Mouse (Mus musculus) liver, adult 2 months (tissue): Measurements from ENCODE around the gene Unk.

ENCODE experiments used
- CTCF ChIP-seq: fragments of 200-500 bp; IDR thresholded peaks from 2 replicates; pipeline ENCODE4 v1.5.1; 2011; ENCODE audit warnings: low read depth, low read length, control low read depth
- POLR2A ChIP-seq: fragments of 200-500 bp; IDR thresholded peaks from 2 replicates; pipeline ENCODE4 v1.6.1; 2011; ENCODE audit warnings: low read length, control low read depth; ENCODE audit not compliant: insufficient read depth; ENCODE audit errors: extremely low read depth

DNA sequence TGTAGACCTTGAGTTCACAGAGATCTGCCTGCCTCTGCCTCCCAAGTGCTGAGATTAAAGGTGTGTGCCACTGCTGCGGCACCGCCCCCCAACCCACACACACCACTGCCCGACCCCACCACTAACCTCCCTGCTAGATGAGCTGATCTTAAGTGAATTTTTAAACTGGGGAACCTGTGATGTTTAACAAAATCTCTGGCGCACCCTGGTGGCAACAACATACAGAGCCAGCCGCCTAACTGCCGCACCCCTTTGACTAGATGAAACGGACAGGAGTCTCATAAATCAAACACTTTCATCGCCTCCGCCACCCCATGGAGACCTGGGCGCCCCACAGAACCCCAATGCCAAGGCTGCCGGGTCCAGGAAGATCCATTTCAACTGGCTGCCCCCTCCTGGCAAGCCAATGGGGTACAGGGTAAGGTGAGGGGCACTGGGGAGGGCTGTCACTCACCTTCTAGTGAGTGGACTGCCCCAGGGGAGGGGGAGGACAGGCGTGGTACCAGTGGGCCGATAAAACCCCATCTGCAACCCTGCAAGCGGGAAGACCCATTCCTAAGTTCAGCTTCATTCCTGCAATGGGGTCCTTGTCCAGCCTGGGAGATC is 30.5 kb upstream of the Unk start:
- peak; percentile 78 for TF ChIP-seq CTCF
- TF ChIP-seq POLR2A: no peak
